Mouse (Mus musculus): ENCODE measurements around the gene Rpusd3. TPM values are rescaled to one million over a fixed set of nuclear protein-coding genes. Genes with fewer than 3 reads are reported as not detected.

Gene Rpusd3
- polyA plus RNA-seq, 1 experiment from 2014 or later = 25.7 TPM

- H3K27ac ChIP-seq (replicated peaks; ENCODE audit: low read depth, low read length) = no peak overlapping the region
- H3K4me1 ChIP-seq (ENCODE audit: control insufficient read depth, insufficient read depth, low read length) = no peaks in the 10 kb centered on the region
- H3K9ac ChIP-seq (replicated peaks; ENCODE audit: low read length) = no peak overlapping the region
- H3K4me3 ChIP-seq (ENCODE audit: low read depth, low read length) = no peak overlapping the region
- no peak overlapping the region for H3K4me2 ChIP-seq (ENCODE audit: low read depth, low read length)
- DNase-seq (ENCODE audit: low spot score) = no peak
- H3K9me3 ChIP-seq (replicated peaks; ENCODE audit: control insufficient read depth, low read length) = no peaks in the 10 kb centered on the region
- H3K36me3 ChIP-seq (replicated peaks; ENCODE audit: control insufficient read depth, insufficient read depth, low read depth, low read length) = no peaks in the 10 kb centered on the region
- ATAC-seq (replicated peaks; ENCODE audit: insufficient number of reproducible peaks, low FRiP score, low TSS enrichment, low read depth) = no peak
- WGBS = 74% methylated on average over 9 of the region's 9 CpGs
- no peaks in the 10 kb centered on the region for H3K27me3 ChIP-seq (ENCODE audit: control insufficient read depth, insufficient read depth, low read length)
Observed at GRCm38 (mm10) chr6:113406683-113407082, 12.5 kb downstream of the Rpusd3 start.

- DNase-seq (ENCODE audit: low spot score) (no peak), ATAC-seq (replicated peaks; ENCODE audit: insufficient number of reproducible peaks, low FRiP score, low TSS enrichment, low read depth) (no peak)
- no peak overlapping the region for H3K4me3 ChIP-seq (ENCODE audit: low read depth, low read length)
- no peaks in the 10 kb centered on the region for H3K36me3 ChIP-seq (replicated peaks; ENCODE audit: control insufficient read depth, insufficient read depth, low read depth, low read length)
- H3K4me2 ChIP-seq (ENCODE audit: low read depth, low read length) = no peak overlapping the region
- no peaks in the 10 kb centered on the region for H3K4me1 ChIP-seq (ENCODE audit: control insufficient read depth, insufficient read depth, low read length)
- H3K9me3 ChIP-seq (replicated peaks; ENCODE audit: control insufficient read depth, low read length) = no peaks in the 10 kb centered on the region
- no peaks in the 10 kb centered on the region for H3K27me3 ChIP-seq (ENCODE audit: control insufficient read depth, insufficient read depth, low read length)
- 91% methylated on average over 6 of the region's 6 CpGs for WGBS
- no peak overlapping the region for H3K9ac ChIP-seq (replicated peaks; ENCODE audit: low read length)
- no peak overlapping the region for H3K27ac ChIP-seq (replicated peaks; ENCODE audit: low read depth, low read length)
Observed at GRCm38 (mm10) chr6:113405483-113405882, 13.7 kb downstream of the Rpusd3 start.

- no peak for DNase-seq (ENCODE audit: low spot score)
- Histone ChIP-seq H3K9me3 (replicated peaks; ENCODE audit: control insufficient read depth, low read length) (no peaks in the 10 kb centered on the region), H3K9ac (replicated peaks; ENCODE audit: low read length) (no peak overlapping the region; the same call in 1 of the 2 replicates), H3K36me3 (replicated peaks; ENCODE audit: control insufficient read depth, insufficient read depth, low read depth, low read length) (no peaks in the 10 kb centered on the region), H3K27me3 (ENCODE audit: control insufficient read depth, insufficient read depth, low read length) (no peaks in the 10 kb centered on the region), H3K4me3 (ENCODE audit: low read depth, low read length) (no peak overlapping the region), H3K4me2 (ENCODE audit: low read depth, low read length) (no peak overlapping the region), H3K27ac (replicated peaks; ENCODE audit: low read depth, low read length) (no peak overlapping the region), H3K4me1 (ENCODE audit: control insufficient read depth, insufficient read depth, low read length) (no peaks in the 10 kb centered on the region)
- 74% methylated on average over 12 of the region's 12 CpGs for WGBS
- ATAC-seq (replicated peaks; ENCODE audit: insufficient number of reproducible peaks, low FRiP score, low TSS enrichment, low read depth) = no peak
Observed at GRCm38 (mm10) chr6:113404649-113405448, 14.3 kb downstream of the Rpusd3 start.

- WGBS = 90% methylated on average over 13 of the region's 13 CpGs
- H3K4me2 ChIP-seq (ENCODE audit: low read depth, low read length) = no peak overlapping the region
- H3K27ac ChIP-seq (replicated peaks; ENCODE audit: low read depth, low read length) = no peak overlapping the region
- no peak overlapping the region for H3K4me3 ChIP-seq (ENCODE audit: low read depth, low read length)
- no peak for DNase-seq (ENCODE audit: low spot score)
- no peak for ATAC-seq (replicated peaks; ENCODE audit: insufficient number of reproducible peaks, low FRiP score, low TSS enrichment, low read depth)
- no peaks in the 10 kb centered on the region for H3K36me3 ChIP-seq (replicated peaks; ENCODE audit: control insufficient read depth, insufficient read depth, low read depth, low read length)
- H3K9me3 ChIP-seq (replicated peaks; ENCODE audit: control insufficient read depth, low read length) = no peaks in the 10 kb centered on the region
- H3K4me1 ChIP-seq (ENCODE audit: control insufficient read depth, insufficient read depth, low read length) = no peaks in the 10 kb centered on the region
- no peak overlapping the region for H3K9ac ChIP-seq (replicated peaks; ENCODE audit: low read length)
- H3K27me3 ChIP-seq (ENCODE audit: control insufficient read depth, insufficient read depth, low read length) = no peaks in the 10 kb centered on the region
Observed at GRCm38 (mm10) chr6:113402094-113402493, 17.0 kb downstream of the Rpusd3 start.

- ATAC-seq (replicated peaks; ENCODE audit: insufficient number of reproducible peaks, low FRiP score, low TSS enrichment, low read depth) = no peak
Observed at GRCm38 (mm10) chr6:113396270-113397030, 22.7 kb downstream of the Rpusd3 start.

GRCm38 (mm10) chr6:113395501-113395900 lies 23.6 kb downstream of the Rpusd3 start:
- H3K27me3 ChIP-seq (ENCODE audit: control insufficient read depth, insufficient read depth, low read length) = no peaks in the 10 kb centered on the region; the same call in 1 of the 2 replicates
- no peak for ATAC-seq (replicated peaks; ENCODE audit: insufficient number of reproducible peaks, low FRiP score, low TSS enrichment, low read depth)
- no peaks in the 10 kb centered on the region for H3K36me3 ChIP-seq (replicated peaks; ENCODE audit: control insufficient read depth, insufficient read depth, low read depth, low read length)
- H3K27ac ChIP-seq (replicated peaks; ENCODE audit: low read depth, low read length) = no peak overlapping the region
- DNase-seq (ENCODE audit: low spot score) = no peak
- H3K4me2 ChIP-seq (ENCODE audit: low read depth, low read length) = no peak overlapping the region
- H3K9me3 ChIP-seq (replicated peaks; ENCODE audit: control insufficient read depth, low read length) = no peaks in the 10 kb centered on the region
- 93% methylated on average over 6 of the region's 6 CpGs for WGBS
- H3K9ac ChIP-seq (replicated peaks; ENCODE audit: low read length) = no peak overlapping the region
- H3K4me3 ChIP-seq (ENCODE audit: low read depth, low read length) = no peak overlapping the region
- H3K4me1 ChIP-seq (ENCODE audit: control insufficient read depth, insufficient read depth, low read length) = no peaks in the 10 kb centered on the region; the same call in 1 of the 2 replicates

More at GRCm38 (mm10) chr6:113396270-113397030, 22.7 kb downstream of the Rpusd3 start:
- DNase-seq (ENCODE audit: low spot score) = no peak
- no peak overlapping the region for H3K4me2 ChIP-seq (ENCODE audit: low read depth, low read length)
- H3K9ac ChIP-seq (replicated peaks; ENCODE audit: low read length) = no peak overlapping the region
- no peaks in the 10 kb centered on the region for H3K9me3 ChIP-seq (replicated peaks; ENCODE audit: control insufficient read depth, low read length)
- H3K27ac ChIP-seq (replicated peaks; ENCODE audit: low read depth, low read length) = no peak overlapping the region
- no peaks in the 10 kb centered on the region for H3K36me3 ChIP-seq (replicated peaks; ENCODE audit: control insufficient read depth, insufficient read depth, low read depth, low read length)
- no peak overlapping the region for H3K4me3 ChIP-seq (ENCODE audit: low read depth, low read length)
- no peaks in the 10 kb centered on the region for H3K27me3 ChIP-seq (ENCODE audit: control insufficient read depth, insufficient read depth, low read length)
- no peaks in the 10 kb centered on the region; the same call in 1 of the 2 replicates for H3K4me1 ChIP-seq (ENCODE audit: control insufficient read depth, insufficient read depth, low read length)
- 81% methylated on average over 10 of the region's 10 CpGs for WGBS

GRCm38 (mm10) chr6:113394811-113395210 lies 24.3 kb downstream of the Rpusd3 start:
- Histone ChIP-seq H3K36me3 (replicated peaks; ENCODE audit: control insufficient read depth, insufficient read depth, low read depth, low read length) (no peaks in the 10 kb centered on the region; the same call in 1 of the 2 replicates), H3K9ac (replicated peaks; ENCODE audit: low read length) (no peak overlapping the region), H3K27me3 (ENCODE audit: control insufficient read depth, insufficient read depth, low read length) (no peaks in the 10 kb centered on the region; the same call in 1 of the 2 replicates), H3K4me2 (ENCODE audit: low read depth, low read length) (no peak overlapping the region), H3K4me1 (ENCODE audit: control insufficient read depth, insufficient read depth, low read length) (no peaks in the 10 kb centered on the region; the same call in 1 of the 2 replicates), H3K4me3 (ENCODE audit: low read depth, low read length) (no peak overlapping the region), H3K27ac (replicated peaks; ENCODE audit: low read depth, low read length) (no peak overlapping the region), H3K9me3 (replicated peaks; ENCODE audit: control insufficient read depth, low read length) (no peaks in the 10 kb centered on the region)
- WGBS = 94% methylated on average over 11 of the region's 11 CpGs
- ATAC-seq (replicated peaks; ENCODE audit: insufficient number of reproducible peaks, low FRiP score, low TSS enrichment, low read depth) = no peak
- no peak for DNase-seq (ENCODE audit: low spot score)

GRCm38 (mm10) chr6:113393951-113394350 lies 25.2 kb downstream of the Rpusd3 start:
- no peak overlapping the region for H3K4me3 ChIP-seq (ENCODE audit: low read depth, low read length)
- WGBS = 81% methylated on average over 6 of the region's 6 CpGs
- no peak overlapping the region for H3K27ac ChIP-seq (replicated peaks; ENCODE audit: low read depth, low read length)
- no peaks in the 10 kb centered on the region for H3K9me3 ChIP-seq (replicated peaks; ENCODE audit: control insufficient read depth, low read length)
- H3K27me3 ChIP-seq (ENCODE audit: control insufficient read depth, insufficient read depth, low read length) = no peaks in the 10 kb centered on the region; the same call in 1 of the 2 replicates
- H3K36me3 ChIP-seq (replicated peaks; ENCODE audit: control insufficient read depth, insufficient read depth, low read depth, low read length) = no peaks in the 10 kb centered on the region; the same call in none of the 2 replicates
- no peaks in the 10 kb centered on the region; the same call in 1 of the 2 replicates for H3K4me1 ChIP-seq (ENCODE audit: control insufficient read depth, insufficient read depth, low read length)
- H3K9ac ChIP-seq (replicated peaks; ENCODE audit: low read length) = no peak overlapping the region
- DNase-seq (ENCODE audit: low spot score) (no peak), ATAC-seq (replicated peaks; ENCODE audit: insufficient number of reproducible peaks, low FRiP score, low TSS enrichment, low read depth) (no peak)
- no peak overlapping the region for H3K4me2 ChIP-seq (ENCODE audit: low read depth, low read length)
